Mouse (Mus musculus) layer of hippocampus, adult 6 months (tissue): ENCODE data around the gene Rnd1. TPM values are rescaled to one million over a fixed set of nuclear protein-coding genes. Genes with fewer than 3 reads are reported as not detected.

ENCODE experiments used
- long read RNA-seq, 2 experiments: library from polyadenylated mRNA; unstranded; transcript quantifications; one replicate each; pipeline ENCODE4 v2.0.0; 2019 to 2020
- polyA plus RNA-seq: library from polyadenylated mRNA; unstranded; fragments of <200 nt; fragmentation: Nextera tagmentation; gene quantifications from 2 replicates; pipeline ENCODE4 v1.2.3, GENCODE M21; 2021

Rnd1 gene
- 4.3 and 4.9 TPM in 2 replicates for polyA plus RNA-seq
- long read RNA-seq, experiment 1, transcript Rnd1-201 (5 exons, 2,203 nt): major isoform, 7 of 9 reads
- long read RNA-seq, experiment 1, partial matches to known transcripts: 0 of 9 reads
- long read RNA-seq, experiment 1, other reads (novel, unspliced or antisense): 2 of 9 reads
- long read RNA-seq, experiment 2, transcript Rnd1-201 (5 exons, 2,203 nt): major isoform, 54 of 59 reads
- long read RNA-seq, experiment 2, partial matches to known transcripts: 4 of 59 reads
- long read RNA-seq, experiment 2, other reads (novel, unspliced or antisense): 0 of 59 reads

DNA sequence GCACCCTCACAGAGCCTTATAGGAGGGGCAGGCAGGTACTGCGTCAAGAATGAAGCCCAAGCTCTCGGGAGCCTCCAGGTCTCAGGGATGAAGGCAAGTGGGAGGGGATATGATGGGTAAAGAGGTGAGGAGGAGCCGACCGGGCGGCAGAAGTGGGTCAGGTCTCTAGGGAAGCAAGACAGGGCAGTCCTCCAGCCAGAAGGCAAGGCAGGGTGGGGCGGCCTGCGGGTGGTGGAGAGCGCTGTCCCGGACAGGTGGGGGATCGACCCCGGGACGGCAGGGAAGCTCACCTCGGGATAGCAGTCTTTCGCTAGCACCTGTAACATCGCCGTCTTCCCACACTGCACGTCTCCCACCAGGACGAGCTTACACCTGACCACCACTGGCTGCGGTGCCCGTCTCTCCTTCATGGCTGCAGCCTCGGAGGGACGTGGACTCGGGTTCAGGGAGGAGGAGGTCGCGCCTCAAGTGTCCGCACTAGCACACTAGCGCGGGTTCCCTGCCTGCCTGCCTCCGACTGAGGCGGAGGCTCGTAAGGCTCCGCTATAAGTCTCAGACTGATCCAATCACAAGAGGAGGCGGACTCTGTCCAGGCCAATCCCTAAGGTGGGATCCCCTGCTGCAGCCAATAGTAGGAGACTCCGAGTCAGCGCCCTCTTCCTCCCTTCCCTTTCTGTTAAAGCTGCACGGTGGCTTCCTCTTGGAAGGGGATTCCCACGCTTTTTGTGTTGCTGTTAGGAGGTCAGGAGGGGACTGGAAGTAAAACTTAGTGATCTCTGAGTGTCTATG lies at the start of gene Rnd1:
Rnd1 (minus strand) TSS at position 522 of the 789 bp plus-strand sequence.

DNA sequence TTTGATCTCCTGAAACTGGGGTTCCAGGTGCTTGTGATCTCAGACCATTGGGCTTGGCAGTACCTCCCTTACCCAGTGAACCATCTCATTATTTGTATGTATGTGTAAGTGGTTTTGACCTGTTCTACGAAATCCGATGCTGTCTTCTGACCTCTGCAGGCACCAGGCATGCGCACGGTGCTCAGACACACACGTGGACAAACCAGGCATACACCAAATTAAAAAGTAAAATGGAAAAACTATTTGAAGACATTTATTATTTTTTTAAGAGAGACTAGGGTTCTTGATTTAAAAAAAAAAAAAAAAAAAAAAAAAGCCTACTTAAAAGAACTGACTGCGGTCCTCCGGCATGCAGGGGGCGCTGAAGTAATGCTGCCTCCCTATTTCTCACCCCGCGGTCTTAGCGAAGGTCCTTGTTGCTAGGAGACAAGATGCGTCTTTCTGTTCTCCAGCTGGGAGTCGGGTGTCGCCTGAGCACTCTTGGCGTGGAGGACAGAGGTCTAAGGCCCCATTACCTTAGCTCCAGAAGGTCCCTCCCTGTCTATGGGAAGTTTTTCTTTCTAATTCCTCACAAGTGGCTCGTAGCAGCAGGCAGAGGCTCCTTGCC lies 30.6 kb upstream of the Rnd1 start, which contains the start of gene Ccdc65:
Ccdc65 (plus strand) TSS at position 442 of the 607 bp plus-strand sequence.

DNA sequence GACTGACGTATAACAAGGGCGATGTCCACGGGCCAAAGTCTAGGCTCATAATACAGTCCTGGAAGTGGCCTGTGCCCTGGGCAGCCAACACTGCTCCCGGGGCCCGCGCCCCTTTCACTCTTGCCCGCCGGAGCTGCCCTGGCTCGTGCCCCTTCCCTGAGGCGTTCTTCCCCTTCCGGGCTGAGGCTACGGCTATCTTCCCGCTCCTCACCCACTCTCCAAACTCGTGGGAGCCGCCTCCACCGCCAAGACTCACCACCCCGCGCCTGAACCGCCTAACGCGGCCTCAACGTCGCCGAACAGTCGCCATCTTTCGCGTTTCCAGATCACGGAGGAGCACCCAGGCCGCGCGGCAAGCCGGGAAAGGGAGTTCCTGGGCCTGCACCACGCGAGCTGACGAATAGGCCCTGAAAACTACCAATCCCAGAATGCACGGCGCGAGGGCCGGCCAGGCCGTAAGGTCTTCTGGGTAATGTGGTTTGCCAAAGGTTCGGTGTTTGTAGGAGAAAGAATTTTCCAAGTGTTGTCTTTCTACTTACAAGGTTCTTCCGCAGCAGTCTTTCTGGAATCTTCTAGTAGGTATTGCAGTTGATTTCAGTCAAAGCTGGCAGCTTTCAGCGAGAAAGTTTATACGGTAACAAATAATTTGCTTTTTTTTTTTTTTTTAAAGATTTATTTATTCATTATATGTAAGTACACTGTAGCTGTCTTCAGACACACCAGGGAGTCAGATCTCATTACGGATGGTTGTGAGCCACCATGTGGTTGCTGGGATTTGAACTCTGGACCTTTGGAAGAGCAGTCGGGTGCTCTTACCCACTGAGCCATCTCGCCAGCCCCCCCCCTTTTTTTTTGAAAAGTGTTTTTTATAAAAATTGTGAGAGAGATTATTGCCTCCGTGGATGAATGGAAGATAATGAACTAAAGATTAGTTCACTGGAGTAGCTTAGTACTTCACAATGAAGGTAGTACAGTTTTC lies 14.4 kb downstream of the Rnd1 start, which contains the start of gene Ddx23:
Ddx23 (minus strand) TSS at position 328 of the 979 bp plus-strand sequence.

DNA sequence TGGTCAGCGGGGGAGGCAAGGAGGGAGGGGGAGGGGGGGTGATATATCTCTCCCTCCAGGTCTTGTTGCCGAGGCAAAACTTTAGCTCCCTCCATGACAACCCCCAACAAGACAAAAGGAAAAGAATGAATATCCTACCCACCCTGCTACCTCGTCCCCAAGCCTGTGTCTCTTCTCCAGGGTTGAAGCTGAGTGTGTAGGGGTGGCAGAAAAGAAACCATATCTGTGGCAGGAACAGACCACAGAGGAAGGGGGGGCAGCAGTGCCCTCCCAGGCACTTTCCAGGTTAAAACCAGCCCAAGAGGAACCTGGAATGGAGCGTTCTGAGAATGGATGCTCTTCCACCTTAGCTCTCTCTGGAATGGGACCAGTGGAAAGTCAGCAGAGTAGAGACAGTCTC lies 46.7 kb downstream of the Rnd1 start, which contains the start of gene Cacnb3:
Cacnb3 (plus strand) TSS at position 301 of the 400 bp plus-strand sequence.

Other genes with a start within 250 kb of the Rnd1 start
- not detected in 2 replicates for gene Olfr282, start 246.2 kb downstream of the Rnd1 start, polyA plus RNA-seq
- not detected in 2 replicates for gene Olfr281, start 224.9 kb downstream of the Rnd1 start, polyA plus RNA-seq
- not detected in 2 replicates for gene OR5BS1P, start 207.6 kb downstream of the Rnd1 start, polyA plus RNA-seq
- gene Lalba, start 194.7 kb downstream of the Rnd1 start, polyA plus RNA-seq: not detected in 2 replicates
- not detected in 2 replicates for gene Olfr279, start 185.1 kb downstream of the Rnd1 start, polyA plus RNA-seq
- 40.8 and 44.3 TPM in 2 replicates for gene Kansl2, start 143.2 kb downstream of the Rnd1 start, polyA plus RNA-seq
- 21.9 and 24.8 TPM in 2 replicates for gene Ccnt1, start 106.5 kb downstream of the Rnd1 start, polyA plus RNA-seq
- 0.30 TPM in 1 of 2 replicates, not detected in the other for gene 4930415O20Rik, start 106.5 kb downstream of the Rnd1 start, polyA plus RNA-seq
- gene Adcy6, start 67.4 kb downstream of the Rnd1 start, polyA plus RNA-seq: 3.9 and 4.7 TPM in 2 replicates
- gene Cacnb3, start 46.6 kb downstream of the Rnd1 start, polyA plus RNA-seq: 44.4 and 44.8 TPM in 2 replicates
- 19.6 and 27.9 TPM in 2 replicates for gene Ddx23, start 14.6 kb downstream of the Rnd1 start, polyA plus RNA-seq
- 8.4 and 9.0 TPM in 2 replicates for gene Ccdc65, start 30.7 kb upstream of the Rnd1 start, polyA plus RNA-seq
- gene Fkbp11, start 50.7 kb upstream of the Rnd1 start, polyA plus RNA-seq: 3.1 and 4.6 TPM in 2 replicates
- 93.9 and 99.4 TPM in 2 replicates for gene Arf3, start 85.8 kb upstream of the Rnd1 start, polyA plus RNA-seq
- not detected in 2 replicates for gene Wnt10b, start 100.7 kb upstream of the Rnd1 start, polyA plus RNA-seq
- 0.72 and 1.0 TPM in 2 replicates for gene Wnt1, start 112.4 kb upstream of the Rnd1 start, polyA plus RNA-seq
- gene Ddn, start 132.0 kb upstream of the Rnd1 start, polyA plus RNA-seq: 118 TPM in 2 replicates
- 66.5 and 71.5 TPM in 2 replicates for gene Prkag1, start 154.1 kb upstream of the Rnd1 start, polyA plus RNA-seq
- gene Kmt2d, start 193.7 kb upstream of the Rnd1 start, polyA plus RNA-seq: 18.0 and 18.2 TPM in 2 replicates
- 6.5 and 10.1 TPM in 2 replicates for gene Rhebl1, start 217.1 kb upstream of the Rnd1 start, polyA plus RNA-seq
- gene Dhh, start 221.1 kb upstream of the Rnd1 start, polyA plus RNA-seq: 0.08 and 0.19 TPM in 2 replicates
- 0.29 and 1.7 TPM in 2 replicates for gene Lmbr1l, start 240.8 kb upstream of the Rnd1 start, polyA plus RNA-seq